Mouse (Mus musculus): Measurements from ENCODE around the gene Mdm4. TPM values are rescaled to one million over a fixed set of nuclear protein-coding genes. Genes with fewer than 3 reads are reported as not detected.
"Not testable (repeated sequence)": the region's sequence is repeated elsewhere in the genome, so short reads cannot be mapped to it uniquely, and the experiment has no call there.

Mdm4 gene
- polyA plus RNA-seq, 1 experiment from 2014 or later: 35.7 TPM

- not testable (repeated sequence) for DNase-seq (ENCODE audit: low spot score); H3K4me3 ChIP-seq (ENCODE audit: low read depth, low read length)
- 92% methylated on average over 3 of the region's 3 CpGs for WGBS
Observed at GRCm38 (mm10) chr1:133023723-133024122, 6.6 kb downstream of the Mdm4 start.

DNA sequence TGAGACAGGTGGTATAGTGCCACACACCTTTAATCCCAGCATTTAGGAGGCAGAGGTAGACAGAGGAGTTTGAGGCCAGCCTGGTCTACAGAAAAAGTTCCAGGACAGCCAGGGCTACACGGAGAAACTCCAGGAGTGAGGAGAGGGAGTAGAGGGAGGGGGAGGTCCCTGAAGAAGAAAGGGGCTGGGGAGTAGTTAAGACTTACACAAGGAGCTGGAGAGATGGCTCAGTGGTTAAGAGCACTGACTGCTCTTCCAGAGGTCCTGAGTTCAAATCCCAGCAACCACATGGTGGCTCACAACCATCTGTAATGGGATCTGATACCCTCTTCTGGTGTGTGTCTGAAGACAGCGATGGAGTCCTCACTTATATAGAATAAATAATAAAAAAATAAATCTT, 8.4 kb downstream of the Mdm4 start:
- not testable (repeated sequence) for H3K4me1 ChIP-seq (ENCODE audit: control insufficient read depth, insufficient read depth, low read length); H3K27ac ChIP-seq (replicated peaks; ENCODE audit: low read depth, low read length); ATAC-seq (replicated peaks; ENCODE audit: insufficient number of reproducible peaks, low FRiP score, low TSS enrichment, low read depth); H3K4me2 ChIP-seq (ENCODE audit: low read depth, low read length); H3K36me3 ChIP-seq (replicated peaks; ENCODE audit: control insufficient read depth, insufficient read depth, low read depth, low read length); DNase-seq (ENCODE audit: low spot score); H3K9ac ChIP-seq (replicated peaks; ENCODE audit: low read length); H3K4me3 ChIP-seq (ENCODE audit: low read depth, low read length); H3K9me3 ChIP-seq (replicated peaks; ENCODE audit: control insufficient read depth, low read length); H3K27me3 ChIP-seq (ENCODE audit: control insufficient read depth, insufficient read depth, low read length)
- 100% methylated on average over 2 of the region's 2 CpGs for WGBS

More at GRCm38 (mm10) chr1:133023723-133024122, 6.6 kb downstream of the Mdm4 start:
- H3K36me3 ChIP-seq (replicated peaks; ENCODE audit: control insufficient read depth, insufficient read depth, low read depth, low read length); ATAC-seq (replicated peaks; ENCODE audit: insufficient number of reproducible peaks, low FRiP score, low TSS enrichment, low read depth); H3K27me3 ChIP-seq (ENCODE audit: control insufficient read depth, insufficient read depth, low read length); H3K9me3 ChIP-seq (replicated peaks; ENCODE audit: control insufficient read depth, low read length); H3K9ac ChIP-seq (replicated peaks; ENCODE audit: low read length); H3K4me1 ChIP-seq (ENCODE audit: control insufficient read depth, insufficient read depth, low read length); H3K27ac ChIP-seq (replicated peaks; ENCODE audit: low read depth, low read length); H3K4me2 ChIP-seq (ENCODE audit: low read depth, low read length): not testable (repeated sequence)

DNA sequence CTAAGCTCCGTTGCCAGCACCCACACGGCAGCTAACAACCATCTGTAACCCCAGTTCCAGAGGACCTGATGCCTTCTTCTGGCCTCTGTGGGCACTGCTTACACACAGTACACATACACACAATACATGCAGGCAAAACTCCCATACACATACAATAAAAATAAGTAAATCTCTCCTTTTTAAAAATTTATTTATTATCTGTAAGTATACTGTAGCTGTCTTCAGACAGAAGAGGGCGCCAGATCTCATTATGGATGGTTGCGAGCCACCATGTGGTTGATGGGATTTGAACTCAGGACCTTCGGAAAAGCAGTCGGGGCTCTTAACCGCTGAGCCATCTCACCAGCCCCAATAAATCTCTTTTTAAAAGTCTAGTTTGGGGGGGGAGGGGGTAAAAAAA, 9.0 kb downstream of the Mdm4 start:
- ATAC-seq (replicated peaks; ENCODE audit: insufficient number of reproducible peaks, low FRiP score, low TSS enrichment, low read depth) (no peak), DNase-seq (ENCODE audit: low spot score) (no peak)
- no peaks in the 10 kb centered on the region for H3K9me3 ChIP-seq (replicated peaks; ENCODE audit: control insufficient read depth, low read length)
- H3K36me3 ChIP-seq (replicated peaks; ENCODE audit: control insufficient read depth, insufficient read depth, low read depth, low read length): no peaks in the 10 kb centered on the region; the same call in 1 of the 2 replicates
- 93% methylated on average over 7 of the region's 7 CpGs for WGBS
- no peaks in the 10 kb centered on the region; the same call in 1 of the 2 replicates for H3K4me1 ChIP-seq (ENCODE audit: control insufficient read depth, insufficient read depth, low read length)
- H3K4me3 ChIP-seq (ENCODE audit: low read depth, low read length): no peak overlapping the region
- no peak overlapping the region for H3K9ac ChIP-seq (replicated peaks; ENCODE audit: low read length)
- no peak overlapping the region for H3K27ac ChIP-seq (replicated peaks; ENCODE audit: low read depth, low read length)
- no peaks in the 10 kb centered on the region for H3K27me3 ChIP-seq (ENCODE audit: control insufficient read depth, insufficient read depth, low read length)
- H3K4me2 ChIP-seq (ENCODE audit: low read depth, low read length): no peak overlapping the region

GRCm38 (mm10) chr1:133020137-133020894, 10.0 kb downstream of the Mdm4 start:
- Histone ChIP-seq H3K9me3 (replicated peaks; ENCODE audit: control insufficient read depth, low read length) (no peaks in the 10 kb centered on the region), H3K4me2 (ENCODE audit: low read depth, low read length) (no peak overlapping the region), H3K9ac (replicated peaks; ENCODE audit: low read length) (no peak overlapping the region), H3K36me3 (replicated peaks; ENCODE audit: control insufficient read depth, insufficient read depth, low read depth, low read length) (no peaks in the 10 kb centered on the region; the same call in 1 of the 2 replicates), H3K27me3 (ENCODE audit: control insufficient read depth, insufficient read depth, low read length) (no peaks in the 10 kb centered on the region), H3K4me3 (ENCODE audit: low read depth, low read length) (no peak overlapping the region), H3K27ac (replicated peaks; ENCODE audit: low read depth, low read length) (no peak overlapping the region), H3K4me1 (ENCODE audit: control insufficient read depth, insufficient read depth, low read length) (no peaks in the 10 kb centered on the region; the same call in 1 of the 2 replicates)
- peak; percentile 29 for DNase-seq (ENCODE audit: low spot score)
- WGBS: 61% methylated on average over 3 of the region's 3 CpGs
- no peak for ATAC-seq (replicated peaks; ENCODE audit: insufficient number of reproducible peaks, low FRiP score, low TSS enrichment, low read depth)

- no peak overlapping the region for H3K4me3 ChIP-seq (ENCODE audit: low read depth, low read length)
- H3K9me3 ChIP-seq (replicated peaks; ENCODE audit: control insufficient read depth, low read length): no peaks in the 10 kb centered on the region
- no peaks in the 10 kb centered on the region for H3K27me3 ChIP-seq (ENCODE audit: control insufficient read depth, insufficient read depth, low read length)
- H3K36me3 ChIP-seq (replicated peaks; ENCODE audit: control insufficient read depth, insufficient read depth, low read depth, low read length): no peaks in the 10 kb centered on the region; the same call in 1 of the 2 replicates
- no peaks in the 10 kb centered on the region; the same call in 1 of the 2 replicates for H3K4me1 ChIP-seq (ENCODE audit: control insufficient read depth, insufficient read depth, low read length)
- no peak for DNase-seq (ENCODE audit: low spot score)
- H3K27ac ChIP-seq (replicated peaks; ENCODE audit: low read depth, low read length): no peak overlapping the region
- no peak overlapping the region for H3K9ac ChIP-seq (replicated peaks; ENCODE audit: low read length)
- no peak for ATAC-seq (replicated peaks; ENCODE audit: insufficient number of reproducible peaks, low FRiP score, low TSS enrichment, low read depth)
- H3K4me2 ChIP-seq (ENCODE audit: low read depth, low read length): no peak overlapping the region
Observed at GRCm38 (mm10) chr1:133019312-133019711, 11.0 kb downstream of the Mdm4 start.

- ATAC-seq (replicated peaks; ENCODE audit: insufficient number of reproducible peaks, low FRiP score, low TSS enrichment, low read depth) (no peak), DNase-seq (ENCODE audit: low spot score) (no peak)
- Histone ChIP-seq H3K4me1 (ENCODE audit: control insufficient read depth, insufficient read depth, low read length) (no peaks in the 10 kb centered on the region), H3K4me3 (ENCODE audit: low read depth, low read length) (no peak overlapping the region), H3K4me2 (ENCODE audit: low read depth, low read length) (no peak overlapping the region), H3K9me3 (replicated peaks; ENCODE audit: control insufficient read depth, low read length) (no peaks in the 10 kb centered on the region), H3K9ac (replicated peaks; ENCODE audit: low read length) (no peak overlapping the region), H3K36me3 (replicated peaks; ENCODE audit: control insufficient read depth, insufficient read depth, low read depth, low read length) (no peaks in the 10 kb centered on the region; the same call in 1 of the 2 replicates), H3K27ac (replicated peaks; ENCODE audit: low read depth, low read length) (no peak overlapping the region), H3K27me3 (ENCODE audit: control insufficient read depth, insufficient read depth, low read length) (no peaks in the 10 kb centered on the region)
- WGBS: 68% methylated on average over 2 of the region's 2 CpGs
Observed at GRCm38 (mm10) chr1:133018580-133018979, 11.8 kb downstream of the Mdm4 start.

DNA sequence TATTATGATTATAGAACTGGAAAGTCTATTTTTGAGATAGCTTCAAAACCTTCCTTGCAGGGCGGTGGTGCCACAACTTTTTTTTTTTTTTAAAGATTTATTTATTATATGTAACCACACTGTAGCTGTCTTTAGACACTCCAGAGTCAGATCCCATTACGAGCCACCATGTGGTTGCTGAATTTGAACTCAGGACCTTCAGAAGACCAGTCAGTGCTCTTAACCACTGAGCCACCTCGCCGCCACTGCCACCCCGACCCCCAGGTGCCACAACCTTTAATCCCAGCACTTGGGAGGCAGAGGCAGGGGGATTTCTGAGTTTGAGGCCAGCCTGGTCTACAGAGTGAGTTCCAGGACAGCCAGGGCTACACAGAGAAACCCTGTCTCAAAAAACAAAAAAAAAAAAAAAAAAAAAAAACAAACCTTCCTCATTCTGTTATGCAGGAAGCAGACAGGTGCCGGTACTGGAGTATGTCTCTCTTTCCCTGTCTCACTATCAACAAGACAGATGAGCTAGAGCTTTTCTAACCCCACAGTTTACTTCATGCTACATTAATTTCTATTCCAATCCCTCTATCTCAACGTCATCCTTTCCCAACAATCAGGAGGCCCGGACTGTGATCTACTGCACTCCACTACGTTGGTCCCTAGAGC, 13.5 kb downstream of the Mdm4 start:
- 92% methylated on average over 9 of the region's 9 CpGs for WGBS
- ATAC-seq (replicated peaks; ENCODE audit: insufficient number of reproducible peaks, low FRiP score, low TSS enrichment, low read depth) (no peak), DNase-seq (ENCODE audit: low spot score) (no peak)
- no peaks in the 10 kb centered on the region; the same call in none of the 2 replicates for H3K36me3 ChIP-seq (replicated peaks; ENCODE audit: control insufficient read depth, insufficient read depth, low read depth, low read length)
- H3K9ac ChIP-seq (replicated peaks; ENCODE audit: low read length): no peak overlapping the region
- H3K27me3 ChIP-seq (ENCODE audit: control insufficient read depth, insufficient read depth, low read length): no peaks in the 10 kb centered on the region
- no peaks in the 10 kb centered on the region for H3K4me1 ChIP-seq (ENCODE audit: control insufficient read depth, insufficient read depth, low read length)
- H3K27ac ChIP-seq (replicated peaks; ENCODE audit: low read depth, low read length): no peak overlapping the region
- no peaks in the 10 kb centered on the region for H3K9me3 ChIP-seq (replicated peaks; ENCODE audit: control insufficient read depth, low read length)
- H3K4me3 ChIP-seq (ENCODE audit: low read depth, low read length): no peak overlapping the region
- no peak overlapping the region for H3K4me2 ChIP-seq (ENCODE audit: low read depth, low read length)

GRCm38 (mm10) chr1:133014196-133014595, 16.2 kb downstream of the Mdm4 start:
- ATAC-seq (replicated peaks; ENCODE audit: insufficient number of reproducible peaks, low FRiP score, low TSS enrichment, low read depth) (no peak), DNase-seq (ENCODE audit: low spot score) (no peak)
- no peaks in the 10 kb centered on the region for H3K9me3 ChIP-seq (replicated peaks; ENCODE audit: control insufficient read depth, low read length)
- no peak overlapping the region for H3K4me3 ChIP-seq (ENCODE audit: low read depth, low read length)
- no peak overlapping the region for H3K27ac ChIP-seq (replicated peaks; ENCODE audit: low read depth, low read length)
- no peaks in the 10 kb centered on the region for H3K4me1 ChIP-seq (ENCODE audit: control insufficient read depth, insufficient read depth, low read length)
- no peaks in the 10 kb centered on the region for H3K27me3 ChIP-seq (ENCODE audit: control insufficient read depth, insufficient read depth, low read length)
- 92% methylated on average over 1 of the region's 1 CpGs for WGBS
- H3K4me2 ChIP-seq (ENCODE audit: low read depth, low read length): no peak overlapping the region
- no peaks in the 10 kb centered on the region; the same call in none of the 2 replicates for H3K36me3 ChIP-seq (replicated peaks; ENCODE audit: control insufficient read depth, insufficient read depth, low read depth, low read length)
- H3K9ac ChIP-seq (replicated peaks; ENCODE audit: low read length): no peak overlapping the region
